Mouse (Mus musculus): ENCODE data around the gene Wasf1. TPM values are rescaled to one million over a fixed set of nuclear protein-coding genes. Genes with fewer than 3 reads are reported as not detected.
A peak's percentile ranks its signal among the peaks of the same experiment; 100 is the strongest.

Gene Wasf1
- total RNA-seq (2014; rRNA removed; ENCODE audit: low replicate concordance) (0.66 and 1.8 TPM in 2 replicates), polyA plus RNA-seq (2015; fragmentation: Nextera tagmentation; extraction: Ambion mirVana) (4.6 and 4.9 TPM in 2 replicates)

- peak within 1 kb of the TSS; percentile 79 for H3K9ac ChIP-seq (replicated peaks; ENCODE audit: low read depth, low read length)
- peak within 1 kb of the TSS; percentile 76 for H3K4me3 ChIP-seq (ENCODE audit: low read depth, low read length)
- DNase-seq (ENCODE audit: low spot score) (peak; percentile 99), ATAC-seq (ENCODE audit: insufficient read depth, low read depth) (peak; percentile 98)
- H3K4me1 ChIP-seq (ENCODE audit: control insufficient read depth, insufficient read depth), result peaks cover 18% of the 10 kb centered on the region
- no peaks in the 10 kb centered on the region for H3K27me3 ChIP-seq (ENCODE audit: control insufficient read depth, insufficient read depth, low read length)
- TF ChIP-seq CTCF (IDR thresholded peaks at IDR 0.05; ENCODE audit: low read depth) (no peak), EP300 (IDR thresholded peaks at IDR 0.05; ENCODE audit: low read depth) (peak; percentile 99)
- peak within 1 kb of the TSS; percentile 99 for H3K4me2 ChIP-seq (ENCODE audit: low read depth, low read length)
- H3K9me3 ChIP-seq (replicated peaks; ENCODE audit: control insufficient read depth, low read length), result no peaks in the 10 kb centered on the region
- WGBS, result under 1% methylated on average over 44 of the region's 44 CpGs
- H3K36me3 ChIP-seq (replicated peaks; ENCODE audit: control insufficient read depth, insufficient read depth, low read length), result no peaks in the 10 kb centered on the region
- H3K27ac ChIP-seq (ENCODE audit: low read depth), result peak within 1 kb of the TSS; percentile 86
Observed at GRCm38 (mm10) chr10:40882831-40883643, at the start of gene Wasf1, which contains the start of gene Cdc40. Wasf1 (plus strand) TSS chr10:40883475. Cdc40 (minus strand) TSS chr10:40883311.

GRCm38 (mm10) chr10:40840086-40840485 lies 43.2 kb upstream of the Wasf1 start:
- WGBS, result 72% methylated on average over 5 of the region's 5 CpGs
- H3K27me3 ChIP-seq (ENCODE audit: control insufficient read depth, insufficient read depth, low read length), result no peaks in the 10 kb centered on the region
- 0 out of 2 replicates have a peak, but pooled peaks cover 3% of the 10 kb centered on the region for H3K4me1 ChIP-seq (ENCODE audit: control insufficient read depth, insufficient read depth)
- no peak for TF ChIP-seq EP300 (IDR thresholded peaks at IDR 0.05; ENCODE audit: low read depth)
- no peak for TF ChIP-seq CTCF (IDR thresholded peaks at IDR 0.05; ENCODE audit: low read depth)
- H3K9me3 ChIP-seq (replicated peaks; ENCODE audit: control insufficient read depth, low read length), result no peaks in the 10 kb centered on the region
- no peak overlapping the region for H3K27ac ChIP-seq (ENCODE audit: low read depth)
- no peak for DNase-seq (ENCODE audit: low spot score)
- H3K4me2 ChIP-seq (ENCODE audit: low read depth, low read length), result no peak overlapping the region
- H3K4me3 ChIP-seq (ENCODE audit: low read depth, low read length), result no peak overlapping the region
- H3K36me3 ChIP-seq (replicated peaks; ENCODE audit: control insufficient read depth, insufficient read depth, low read length), result peaks cover 55% of the 10 kb centered on the region
- no peak for ATAC-seq (ENCODE audit: insufficient read depth, low read depth)
- no peak overlapping the region for H3K9ac ChIP-seq (replicated peaks; ENCODE audit: low read depth, low read length)

GRCm38 (mm10) chr10:40843841-40844240 lies 39.4 kb upstream of the Wasf1 start:
- TF ChIP-seq EP300 (IDR thresholded peaks at IDR 0.05; ENCODE audit: low read depth) (no peak), CTCF (IDR thresholded peaks at IDR 0.05; ENCODE audit: low read depth) (no peak)
- H3K4me3 ChIP-seq (ENCODE audit: low read depth, low read length), result peak overlapping the region; percentile 19; the same call in 1 of the 2 replicates
- H3K9ac ChIP-seq (replicated peaks; ENCODE audit: low read depth, low read length), result peak overlapping the region; percentile 29; the same call in 1 of the 2 replicates
- no peaks in the 10 kb centered on the region for H3K27me3 ChIP-seq (ENCODE audit: control insufficient read depth, insufficient read depth, low read length)
- H3K9me3 ChIP-seq (replicated peaks; ENCODE audit: control insufficient read depth, low read length), result no peaks in the 10 kb centered on the region
- peaks cover 57% of the 10 kb centered on the region for H3K36me3 ChIP-seq (replicated peaks; ENCODE audit: control insufficient read depth, insufficient read depth, low read length)
- peak overlapping the region; percentile 72 for H3K27ac ChIP-seq (ENCODE audit: low read depth)
- WGBS, result 65% methylated on average over 5 of the region's 5 CpGs
- DNase-seq (ENCODE audit: low spot score), result no peak
- 0 out of 2 replicates have a peak, but pooled peaks cover 3% of the 10 kb centered on the region for H3K4me1 ChIP-seq (ENCODE audit: control insufficient read depth, insufficient read depth)
- H3K4me2 ChIP-seq (ENCODE audit: low read depth, low read length), result peak overlapping the region; percentile 52
- no peak for ATAC-seq (ENCODE audit: insufficient read depth, low read depth)

GRCm38 (mm10) chr10:40844546-40844945 lies 38.7 kb upstream of the Wasf1 start:
- peaks cover 59% of the 10 kb centered on the region for H3K36me3 ChIP-seq (replicated peaks; ENCODE audit: control insufficient read depth, insufficient read depth, low read length)
- no peaks in the 10 kb centered on the region for H3K27me3 ChIP-seq (ENCODE audit: control insufficient read depth, insufficient read depth, low read length)
- TF ChIP-seq CTCF (IDR thresholded peaks at IDR 0.05; ENCODE audit: low read depth), result no peak
- TF ChIP-seq EP300 (IDR thresholded peaks at IDR 0.05; ENCODE audit: low read depth), result no peak
- 31% methylated on average over 10 of the region's 10 CpGs for WGBS
- peak overlapping the region; percentile 19; the same call in 1 of the 2 replicates for H3K4me3 ChIP-seq (ENCODE audit: low read depth, low read length)
- peak; percentile 89 for ATAC-seq (ENCODE audit: insufficient read depth, low read depth)
- 0 out of 2 replicates have a peak, but pooled peaks cover 3% of the 10 kb centered on the region for H3K4me1 ChIP-seq (ENCODE audit: control insufficient read depth, insufficient read depth)
- no peaks in the 10 kb centered on the region for H3K9me3 ChIP-seq (replicated peaks; ENCODE audit: control insufficient read depth, low read length)
- H3K27ac ChIP-seq (ENCODE audit: low read depth), result peak overlapping the region; percentile 72
- no peak overlapping the region for H3K9ac ChIP-seq (replicated peaks; ENCODE audit: low read depth, low read length)
- peak overlapping the region; percentile 52 for H3K4me2 ChIP-seq (ENCODE audit: low read depth, low read length)
- DNase-seq (ENCODE audit: low spot score), result peak; percentile 66

DNA sequence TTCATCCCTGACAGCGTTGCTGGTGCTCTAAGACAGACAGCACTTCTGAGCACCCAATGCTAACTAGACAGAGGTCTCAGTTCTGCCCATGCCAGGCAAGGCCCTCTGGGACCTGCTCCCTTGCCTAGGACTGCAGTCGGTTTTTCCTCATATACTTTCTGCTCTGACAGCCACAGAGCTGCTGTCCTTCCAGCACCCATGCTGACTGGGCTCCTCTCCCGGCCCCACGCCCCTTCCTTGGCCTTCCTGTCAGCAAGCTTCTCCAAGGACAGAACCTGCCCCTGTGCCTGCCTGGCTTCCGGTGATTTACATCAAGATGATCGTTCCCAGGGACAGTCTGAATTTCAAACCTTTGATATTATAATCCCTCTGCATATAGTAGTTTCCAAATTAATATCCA lies 37.6 kb upstream of the Wasf1 start:
- no peak overlapping the region for H3K4me3 ChIP-seq (ENCODE audit: low read depth, low read length)
- no peak overlapping the region for H3K9ac ChIP-seq (replicated peaks; ENCODE audit: low read depth, low read length)
- no peaks in the 10 kb centered on the region for H3K4me1 ChIP-seq (ENCODE audit: control insufficient read depth, insufficient read depth)
- ATAC-seq (ENCODE audit: insufficient read depth, low read depth), result no peak
- no peaks in the 10 kb centered on the region for H3K27me3 ChIP-seq (ENCODE audit: control insufficient read depth, insufficient read depth, low read length)
- H3K27ac ChIP-seq (ENCODE audit: low read depth), result no peak overlapping the region
- no peak for TF ChIP-seq EP300 (IDR thresholded peaks at IDR 0.05; ENCODE audit: low read depth)
- TF ChIP-seq CTCF (IDR thresholded peaks at IDR 0.05; ENCODE audit: low read depth), result no peak
- 57% methylated on average over 6 of the region's 6 CpGs for WGBS
- no peaks in the 10 kb centered on the region for H3K9me3 ChIP-seq (replicated peaks; ENCODE audit: control insufficient read depth, low read length)
- no peak overlapping the region for H3K4me2 ChIP-seq (ENCODE audit: low read depth, low read length)
- no peak for DNase-seq (ENCODE audit: low spot score)
- H3K36me3 ChIP-seq (replicated peaks; ENCODE audit: control insufficient read depth, insufficient read depth, low read length), result peaks cover 66% of the 10 kb centered on the region

Measured in heart, postnatal 0 days (tissue).